Mouse (Mus musculus) MEL (cell line): ENCODE measurements around the gene Anxa9.

Experiments
- CHD2 ChIP-seq: IDR thresholded peaks from 2 replicates; pipeline ENCODE4 v1.6.1; 2011; ENCODE audit warnings: low read length, improper control_type of control experiment
- CTCF ChIP-seq, 3 experiments: IDR thresholded peaks in 2 of 3; conservative IDR thresholded peaks in 1 of 3; 2 replicates each; pipeline ENCODE4 v1.5.1; 2011 to 2012; ENCODE audit warnings: low read length in 3 of 3, low read depth in 2 of 3, mild to moderate bottlenecking in 2 of 3, improper control_type of control experiment in 1 of 3, inconsistent platforms in 1 of 3, mixed read lengths in 1 of 3, moderate library complexity in 1 of 3; ENCODE audit not compliant: control insufficient read depth in 1 of 3, insufficient read depth in 1 of 3, poor library complexity in 1 of 3, severe bottlenecking in 1 of 3
- E2F4 ChIP-seq: IDR thresholded peaks from 2 replicates; pipeline ENCODE4 v1.6.1; 2011; ENCODE audit warnings: low read depth, low read length, improper control_type of control experiment, borderline replicate concordance
- ELF1 ChIP-seq: IDR thresholded peaks from 2 replicates; pipeline ENCODE4 v1.6.1; 2014; ENCODE audit warnings: low read depth, mild to moderate bottlenecking, inconsistent platforms, low read length, improper control_type of control experiment, moderate library complexity
- EP300 ChIP-seq, 2 experiments: IDR thresholded peaks; 2 replicates each; pipeline ENCODE4 v1.6.1; 2011; ENCODE audit warnings: improper control_type of control experiment in 2 of 2, low read length in 2 of 2, low read depth in 1 of 2, mild to moderate bottlenecking in 1 of 2
- HCFC1 ChIP-seq: IDR thresholded peaks from 2 replicates; pipeline ENCODE4 v1.6.1; 2012; ENCODE audit warnings: low read depth, mild to moderate bottlenecking, inconsistent platforms, low read length, improper control_type of control experiment, moderate library complexity
- MAZ ChIP-seq: IDR thresholded peaks from 2 replicates; pipeline ENCODE4 v1.6.1; 2012; ENCODE audit warnings: low read depth, mild to moderate bottlenecking, inconsistent platforms, low read length, improper control_type of control experiment
- POLR2A ChIP-seq, 2 experiments: IDR thresholded peaks; 2 replicates each; pipeline ENCODE4 v1.6.1; 2011 to 2012; ENCODE audit warnings: low read length in 2 of 2, mild to moderate bottlenecking in 2 of 2, control low read depth in 1 of 2, improper control_type of control experiment in 1 of 2, low read depth in 1 of 2, moderate library complexity in 1 of 2; ENCODE audit not compliant: control insufficient read depth in 1 of 2, insufficient read depth in 1 of 2, poor library complexity in 1 of 2
- POLR2AphosphoS2 ChIP-seq: IDR thresholded peaks from 2 replicates; pipeline ENCODE4 v1.6.1; 2011; ENCODE audit warnings: low read length, improper control_type of control experiment
- POLR2AphosphoS5 ChIP-seq: IDR thresholded peaks from 2 replicates; pipeline ENCODE4 v1.6.1; 2012; ENCODE audit warnings: low read depth, borderline replicate concordance, mild to moderate bottlenecking, inconsistent platforms, low read length, moderate library complexity, mixed read lengths
- TCF12 ChIP-seq: IDR thresholded peaks from 2 replicates; pipeline ENCODE4 v1.6.1; 2014; ENCODE audit warnings: low read depth, mild to moderate bottlenecking, inconsistent platforms, low read length, improper control_type of control experiment, moderate library complexity
- USF1 ChIP-seq: IDR thresholded peaks from 2 replicates; pipeline ENCODE4 v1.6.1; 2014; ENCODE audit warnings: low read depth, mild to moderate bottlenecking, inconsistent platforms, low read length, improper control_type of control experiment, moderate library complexity
- ZC3H11A ChIP-seq: IDR thresholded peaks from 2 replicates; pipeline ENCODE4 v1.6.1; 2012; ENCODE audit warnings: low read depth, mild to moderate bottlenecking, inconsistent platforms, low read length, improper control_type of control experiment

DNA sequence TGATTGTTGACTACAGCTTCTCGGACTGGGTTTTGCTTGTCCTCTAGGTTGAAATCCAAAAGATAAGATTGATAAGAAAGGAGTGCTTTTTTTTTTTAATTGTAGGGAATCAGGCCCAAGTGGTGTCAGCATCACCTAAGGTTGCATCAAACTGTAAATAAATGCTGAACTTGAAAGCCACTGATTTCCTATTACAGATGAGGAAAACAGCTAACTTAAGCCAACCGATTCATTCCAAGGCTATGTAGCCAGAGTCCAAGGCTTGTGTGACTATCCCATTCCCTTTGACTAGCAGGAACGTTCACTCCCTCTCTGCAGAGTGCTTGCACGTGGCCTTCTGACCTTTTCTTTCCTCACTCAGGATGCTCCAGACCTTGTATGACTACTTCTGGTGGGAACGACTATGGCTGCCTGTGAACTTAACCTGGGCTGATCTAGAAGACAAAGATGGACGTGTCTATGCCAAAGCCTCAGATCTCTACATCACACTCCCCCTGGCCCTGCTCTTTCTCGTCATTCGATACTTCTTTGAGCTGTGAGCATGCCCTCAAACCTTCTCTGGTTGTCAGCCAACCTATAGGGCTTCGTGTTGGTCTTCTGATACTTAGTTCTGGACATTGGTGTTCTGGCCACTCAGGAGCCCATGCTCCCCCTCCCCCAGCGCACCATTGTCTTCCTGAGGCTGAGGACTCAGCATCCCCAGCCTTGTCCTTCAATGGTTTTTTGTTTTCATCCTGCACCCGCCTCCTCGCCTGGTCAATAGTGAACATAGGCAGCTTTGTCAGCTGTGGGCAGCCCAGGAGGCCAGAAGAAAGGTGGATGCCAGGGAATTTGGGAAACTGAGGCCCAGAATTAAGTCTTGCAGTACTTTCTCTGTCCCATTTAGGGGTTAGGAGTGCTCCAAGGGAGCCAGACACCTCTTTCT is 13.0 kb upstream of the Anxa9 start:
- TF ChIP-seq EP300 (IDR thresholded peaks at IDR 0.05; ENCODE audit: low read depth in 1 of 2, low read length in 2 of 2): no peak
- TF ChIP-seq POLR2AphosphoS2: no peak
- no peak for TF ChIP-seq CHD2
- no peak for TF ChIP-seq POLR2A (IDR thresholded peaks at IDR 0.05; ENCODE audit: control insufficient read depth in 1 of 2, insufficient read depth in 1 of 2, low read depth in 1 of 2, low read length in 2 of 2, poor library complexity in 1 of 2)
- TF ChIP-seq CTCF (IDR thresholded peaks at IDR 0.05 in 2 of 3, conservative IDR thresholded peaks at IDR 0.05 in 1 of 3; ENCODE audit: control insufficient read depth in 1 of 3, insufficient read depth in 1 of 3, low read depth in 2 of 3, low read length in 3 of 3, poor library complexity in 1 of 3, severe bottlenecking in 1 of 3): no peak
- no peak for TF ChIP-seq E2F4
- TF ChIP-seq POLR2AphosphoS5: no peak
- TF ChIP-seq MAZ: no peak
- TF ChIP-seq HCFC1: no peak
- no peak for TF ChIP-seq ZC3H11A
- no peak for TF ChIP-seq ELF1
- no peak for TF ChIP-seq USF1
- no peak for TF ChIP-seq TCF12
